Comparison of ENCODE assay signal across 38 mouse cellular contexts in the genomic region with DNA sequence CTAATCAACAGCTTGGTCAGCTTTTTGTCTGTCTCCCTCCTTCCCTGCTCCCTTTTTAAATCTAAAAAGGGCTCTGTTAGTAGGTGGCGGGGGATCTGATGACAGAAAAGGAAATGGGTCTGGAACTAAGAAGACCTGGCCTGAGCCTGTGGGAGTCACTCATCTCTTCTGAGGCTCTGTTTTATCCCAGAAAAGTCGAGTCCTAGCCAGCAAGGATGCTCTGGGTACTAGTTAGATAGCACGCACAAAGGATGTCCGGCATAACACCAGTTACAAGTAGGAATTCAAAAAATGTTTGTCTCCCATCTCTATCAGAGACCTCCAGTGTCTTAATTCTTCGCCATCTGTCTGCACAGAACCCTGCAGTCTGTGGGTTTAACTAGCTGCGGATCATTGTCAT. TPM values are rescaled to one million over a fixed set of nuclear protein-coding genes. Genes with fewer than 3 reads are reported as not detected.
"Had no signal": no experiment of that assay in that cellular context is flagged by ENCODE, and none has a peak within 500 bp of the region (broad histone marks: within the 10 kb centered on the region; RNA-seq: fewer than 3 reads in every experiment).

No protein-coding gene starts in this region.

- H3K27me3 ChIP-seq: heart, embryonic 12.5 days; heart, embryonic 13.5 days; heart, embryonic 15.5 days; hindbrain, embryonic 12.5 days; hindbrain, embryonic 13.5 days; hindbrain, embryonic 15.5 days; intestine, embryonic 15.5 days; kidney, embryonic 15.5 days had no signal

- H3K9me3 ChIP-seq: heart, embryonic 12.5 days; heart, embryonic 13.5 days; heart, embryonic 15.5 days; hindbrain, embryonic 10.5 days; hindbrain, embryonic 12.5 days; hindbrain, embryonic 13.5 days; hindbrain, embryonic 15.5 days; intestine, embryonic 15.5 days; kidney, embryonic 15.5 days had no signal

- ATAC-seq: hindbrain, embryonic 16.5 days; hindbrain, postnatal 0 days; inflammation-experienced regulatory T-cells, adult 6 months; intestine, embryonic 15.5 days; intestine, embryonic 16.5 days; intestine, postnatal 0 days had no signal

- H3K4me3 ChIP-seq: heart, embryonic 12.5 days; heart, embryonic 13.5 days; heart, embryonic 15.5 days; hindbrain, embryonic 10.5 days; hindbrain, embryonic 12.5 days; hindbrain, embryonic 13.5 days; hindbrain, embryonic 15.5 days; intestine, embryonic 15.5 days; kidney, embryonic 15.5 days; layer of hippocampus, adult 2 months; left cerebral cortex, adult 2 months had no signal

- H3K9ac ChIP-seq: heart, embryonic 12.5 days; heart, embryonic 13.5 days; heart, embryonic 15.5 days; hindbrain, embryonic 12.5 days; hindbrain, embryonic 13.5 days; hindbrain, embryonic 14.5 days; hindbrain, embryonic 15.5 days; intestine, embryonic 15.5 days; kidney, embryonic 15.5 days had no signal

- H3K4me1 ChIP-seq: intestine, embryonic 15.5 days; kidney, embryonic 15.5 days had no signal

- H3K36me3 ChIP-seq: heart, embryonic 12.5 days; heart, embryonic 13.5 days; heart, embryonic 15.5 days; hindbrain, embryonic 10.5 days; hindbrain, embryonic 12.5 days; hindbrain, embryonic 13.5 days; hindbrain, embryonic 15.5 days; intestine, embryonic 15.5 days; kidney, embryonic 15.5 days had no signal

- H3K27ac ChIP-seq: heart, embryonic 13.5 days; heart, embryonic 15.5 days; hindbrain, embryonic 10.5 days; hindbrain, embryonic 12.5 days; hindbrain, embryonic 13.5 days; hindbrain, embryonic 14.5 days; hindbrain, embryonic 15.5 days; hindbrain, postnatal 0 days; intestine, embryonic 15.5 days; kidney, embryonic 15.5 days; kidney, postnatal 0 days; layer of hippocampus, adult 2 months; left cerebral cortex, adult 2 months had no signal

- DNase-seq: heart, postnatal 14 days; heart, postnatal 36 days; heart, postnatal 4 days; kidney, adult 11 months; kidney, adult 18-20 months; kidney, adult 2 months; kidney, adult 8-10 months; kidney, adult 9 months; kidney, postnatal 10 days; kidney, postnatal 14 days; kidney, postnatal 25 days; kidney, postnatal 36 days; kidney, postnatal 4 days; layer of hippocampus, adult 9-11 months had no signal

RNA-seq across cellular contexts. Expression of a gene that starts 12.8 kb away (rescaled TPM):
- total RNA-seq: heart, postnatal 14 days; heart, postnatal 25 days; heart, postnatal 36 days; heart, postnatal 4 days; hematopoietic stem cell, adult 5-6 weeks had no signal
- polyA plus RNA-seq: heart, embryonic 12.5 days; heart, embryonic 13.5 days; heart, embryonic 14.5 days; heart, embryonic 15.5 days; heart, embryonic 16.5 days; hindbrain, embryonic 12.5 days; intestine, embryonic 14.5 days; intestine, embryonic 15.5 days; intestine, embryonic 16.5 days; intestine, postnatal 0 days; kidney, adult 2 months; kidney, embryonic 16.5 days; kidney, postnatal 0 days had no signal
